Mouse (Mus musculus) CH12.LX (cell line): ENCODE results near the gene Hacd1.

Experiments used
- CTCF ChIP-seq, 2 experiments: IDR thresholded peaks in 1 of 2; conservative IDR thresholded peaks in 1 of 2; 2 replicates each; pipeline ENCODE4 v1.5.1; 2011 to 2012; ENCODE audit warnings: low read depth in 2 of 2, low read length in 2 of 2, improper control_type of control experiment in 1 of 2, inconsistent platforms in 1 of 2, mild to moderate bottlenecking in 1 of 2, moderate library complexity in 1 of 2
- EP300 ChIP-seq: IDR thresholded peaks from 2 replicates; pipeline ENCODE4 v1.6.1; 2011; ENCODE audit warnings: low read length, improper control_type of control experiment
- JUND ChIP-seq: conservative IDR thresholded peaks from 2 replicates; pipeline ENCODE4 v1.6.1; 2011; ENCODE audit warnings: low read depth, low read length, improper control_type of control experiment
- MAZ ChIP-seq: IDR thresholded peaks from 2 replicates; pipeline ENCODE4 v1.6.1; 2012; ENCODE audit warnings: low read depth, mild to moderate bottlenecking, inconsistent platforms, low read length, improper control_type of control experiment, moderate library complexity
- MEF2A ChIP-seq: IDR thresholded peaks from 2 replicates; pipeline ENCODE4 v1.6.1; 2014; ENCODE audit warnings: low read depth, mild to moderate bottlenecking, inconsistent platforms, low read length, improper control_type of control experiment, borderline replicate concordance
- NELFE ChIP-seq: IDR thresholded peaks from 2 replicates; pipeline ENCODE4 v1.6.1; 2011; ENCODE audit warnings: low read depth, low read length, improper control_type of control experiment
- POLR2A ChIP-seq: IDR thresholded peaks from 2 replicates; pipeline ENCODE4 v1.6.1; 2011; ENCODE audit warnings: low read depth, mild to moderate bottlenecking, improper control_type of control experiment, low read length
- POLR2AphosphoS2 ChIP-seq: IDR thresholded peaks from 2 replicates; pipeline ENCODE4 v1.6.1; 2011; ENCODE audit warnings: low read depth, low read length, improper control_type of control experiment
- RCOR1 ChIP-seq: conservative IDR thresholded peaks from 2 replicates; pipeline ENCODE4 v1.6.1; 2012; ENCODE audit warnings: low read depth, mild to moderate bottlenecking, inconsistent platforms, low read length, improper control_type of control experiment
- TCF12 ChIP-seq: IDR thresholded peaks from 2 replicates; pipeline ENCODE4 v1.6.1; 2014; ENCODE audit warnings: low read depth, mild to moderate bottlenecking, inconsistent platforms, low read length, improper control_type of control experiment
- ZNF384 ChIP-seq: IDR thresholded peaks from 2 replicates; pipeline ENCODE4 v1.6.1; 2012; ENCODE audit warnings: low read depth, low read length, improper control_type of control experiment, inconsistent platforms

- TF ChIP-seq ZNF384 (no peak), POLR2A (no peak), CTCF (conservative IDR thresholded peaks at IDR 0.05 in 1 of 2, IDR thresholded peaks at IDR 0.05 in 1 of 2; ENCODE audit: low read depth in 2 of 2, low read length in 2 of 2) (no peak), NELFE (no peak), EP300 (no peak), MAZ (no peak), TCF12 (no peak), RCOR1 (no peak), POLR2AphosphoS2 (no peak), MEF2A (no peak), JUND (no peak)
Observed at GRCm38 (mm10) chr2:14100533-14100932, 44.6 kb upstream of the Hacd1 start.
